Mouse (Mus musculus) yolk sac, embryonic 10.5 days (tissue): ENCODE results near the gene Hapln1.

Experiments
- DNase-seq: peaks from one replicate; pipeline ENCODE4 v3.0.0-alpha.2; 2017; ENCODE audit warnings: low spot score

Hapln1 gene

GRCm38 (mm10) chr13:89600466-89600865, 60.9 kb downstream of the Hapln1 start:
- DNase-seq: no peak

- DNase-seq: no peak
These were observed 63.7 kb downstream of the Hapln1 start for GRCm38 (mm10) chr13:89603336-89603735.

GRCm38 (mm10) chr13:89607399-89607798, 67.8 kb downstream of the Hapln1 start:
- DNase-seq: no peak

- no peak for DNase-seq
These were observed 79.5 kb downstream of the Hapln1 start for GRCm38 (mm10) chr13:89619064-89619463.

- DNase-seq: peak; percentile 30
These were observed 94.6 kb downstream of the Hapln1 start for GRCm38 (mm10) chr13:89634137-89634683.

- no peak for DNase-seq
These were observed 97.4 kb downstream of the Hapln1 start for GRCm38 (mm10) chr13:89637012-89637411.

GRCm38 (mm10) chr13:89645589-89645988, 106.0 kb downstream of the Hapln1 start:
- DNase-seq: no peak

- no peak for DNase-seq
These were observed 113.2 kb downstream of the Hapln1 start for GRCm38 (mm10) chr13:89652773-89653172.

- no peak for DNase-seq
These were observed 113.7 kb downstream of the Hapln1 start for GRCm38 (mm10) chr13:89653279-89653678.

- DNase-seq: no peak
These were observed 117.5 kb downstream of the Hapln1 start for GRCm38 (mm10) chr13:89657046-89657445.
